Mouse (Mus musculus): ENCODE measurements around the gene Anapc11.

DNA sequence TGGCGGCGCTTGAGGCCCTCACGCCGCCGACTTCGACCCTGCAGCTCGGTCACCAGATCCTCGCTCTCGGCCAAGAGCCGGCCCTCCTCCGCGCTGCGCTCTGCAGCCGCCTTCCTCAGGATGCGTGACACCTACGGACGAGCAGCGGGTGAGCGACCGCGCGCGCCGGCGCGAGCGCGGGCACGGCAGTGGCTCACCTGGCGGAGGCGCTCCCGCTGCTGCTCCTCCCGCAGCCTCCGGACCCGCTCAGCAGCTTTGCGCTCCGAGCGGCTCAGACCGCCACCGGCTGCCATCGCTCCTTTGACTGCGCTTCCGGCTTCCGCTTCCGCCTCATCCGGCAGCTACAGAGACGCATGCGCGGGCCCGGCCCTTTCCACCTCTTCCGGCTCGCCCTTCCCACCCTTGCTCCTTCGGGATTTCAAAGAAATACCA, 26.5 kb downstream of the Anapc11 start:
- TF ChIP-seq CTCF (IDR thresholded peaks at IDR 0.05; ENCODE audit: low read depth, low read length) (no peak), POLR2A (IDR thresholded peaks at IDR 0.05; ENCODE audit: insufficient read depth, low read length) (no peak)

Data from ES-Bruce4 (cell line).